Mouse (Mus musculus): ENCODE results near the gene Olfr1209.

The Olfr1209 gene

DNA sequence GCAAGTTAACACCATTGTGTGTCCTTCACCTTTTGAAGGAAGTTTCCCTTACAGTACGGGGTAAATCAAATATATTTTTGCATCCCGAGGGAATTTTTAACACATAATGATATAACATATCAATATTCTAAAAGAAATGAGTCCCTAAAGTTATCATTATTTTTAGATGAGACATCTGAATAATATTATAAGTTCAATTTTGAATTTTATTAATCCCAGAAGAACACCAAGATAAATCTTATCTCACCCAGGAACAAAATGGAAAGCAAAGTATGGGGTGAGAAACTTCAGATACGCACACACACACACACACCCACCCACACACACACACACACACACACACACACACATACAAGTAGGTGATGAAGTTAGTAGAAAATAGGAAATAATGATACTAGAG lies at the start of gene Olfr1209:
Olfr1209 (minus strand) TSS at position 101 of the 400 bp plus-strand sequence.
- DNase-seq (ENCODE audit: low spot score in 2 of 2) = no peak

DNA sequence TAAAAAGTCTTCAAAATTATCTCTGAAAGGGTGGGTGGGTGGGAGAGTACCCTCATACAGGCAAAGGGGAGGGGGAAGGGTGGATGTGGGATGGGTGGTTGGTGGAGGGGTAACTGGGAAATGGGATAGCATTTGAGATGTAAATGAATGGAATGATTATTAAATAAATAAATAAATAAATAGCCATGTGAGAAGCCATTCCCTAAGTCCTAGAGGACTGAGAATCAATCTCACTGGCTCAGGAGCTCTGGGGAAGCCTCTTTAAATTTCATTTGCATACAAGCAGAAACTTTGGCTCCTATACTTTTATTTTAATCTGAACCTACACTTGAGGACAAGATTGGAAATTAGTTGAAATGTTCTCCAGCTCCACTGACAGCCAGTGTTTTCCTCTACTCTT lies 38.7 kb upstream of the Olfr1209 start, which contains the start of gene Olfr1212:
Olfr1212 (plus strand) TSS at position 301 of the 400 bp plus-strand sequence.
- DNase-seq (ENCODE audit: low spot score in 2 of 2) = no peak

DNA sequence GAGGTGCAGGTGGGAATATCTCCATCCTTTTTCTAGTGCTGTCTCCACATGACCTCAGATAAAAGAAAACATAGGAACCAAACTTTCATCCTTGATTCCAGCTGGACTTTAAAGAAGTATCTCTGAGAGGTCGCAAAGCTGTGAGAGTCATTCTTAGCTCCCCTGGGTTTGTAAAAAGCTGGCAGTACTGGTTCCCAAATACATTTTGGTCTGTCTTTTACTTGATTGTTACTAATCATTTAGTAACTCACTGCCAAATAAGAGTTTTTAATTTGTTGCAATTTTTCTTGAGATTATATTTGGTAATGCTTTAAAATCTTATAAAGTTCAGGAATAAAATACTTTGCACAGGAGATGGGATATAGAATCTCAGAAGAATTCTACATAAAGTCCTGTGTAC lies 23.1 kb upstream of the Olfr1209 start, which contains the start of gene Olfr1211:
Olfr1211 (minus strand) TSS at position 101 of the 400 bp plus-strand sequence.
- no peak for DNase-seq (ENCODE audit: low spot score in 2 of 2)

DNA sequence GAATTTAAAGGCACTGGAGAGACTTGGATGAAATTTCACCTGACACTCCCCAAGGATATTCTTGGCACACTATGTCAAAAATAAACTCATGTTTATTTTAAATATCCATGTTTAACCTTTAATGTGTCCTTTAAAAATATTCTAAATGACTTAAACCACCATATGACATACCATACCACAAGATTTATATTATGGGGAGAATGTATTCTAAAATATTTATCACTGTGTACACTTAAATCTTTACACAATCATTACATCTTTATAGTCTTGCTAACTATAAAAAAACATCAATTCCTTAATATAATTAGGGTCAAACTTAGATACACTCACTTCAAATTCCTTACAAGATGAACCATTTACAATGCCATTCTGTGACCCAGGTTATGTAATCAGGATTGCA lies 12.7 kb downstream of the Olfr1209 start, which contains the start of gene Olfr1208:
Olfr1208 (minus strand) TSS at position 101 of the 400 bp plus-strand sequence.
- DNase-seq (ENCODE audit: low spot score in 2 of 2) = no peak

DNA sequence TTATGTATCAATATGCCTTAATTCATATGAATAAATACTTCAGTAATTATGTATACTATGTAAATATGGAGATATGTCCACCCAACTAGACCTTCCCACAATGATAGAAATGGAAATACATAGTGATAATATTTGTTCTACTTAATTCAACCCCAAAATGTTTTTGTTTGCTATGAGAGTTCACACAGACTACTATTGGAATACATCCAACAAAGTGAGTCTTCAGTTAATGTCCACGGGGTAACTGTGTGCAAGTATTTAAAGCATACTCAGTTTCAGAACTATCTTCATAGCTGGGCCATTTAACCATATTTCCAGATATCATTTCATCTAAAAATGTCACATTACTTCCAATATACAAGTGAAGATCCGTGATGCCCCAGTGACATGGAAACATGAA lies 52.0 kb downstream of the Olfr1209 start, which contains the start of gene Olfr1206:
Olfr1206 (plus strand) TSS at position 301 of the 400 bp plus-strand sequence.
- DNase-seq (ENCODE audit: low spot score in 2 of 2) = no peak
